Mouse (Mus musculus) large intestine, adult 2 months (tissue): Measurements from ENCODE around the gene Exoc6b. TPM values are rescaled to one million over a fixed set of nuclear protein-coding genes. Genes with fewer than 3 reads are reported as not detected.

Source experiments
- DNase-seq: peaks from one replicate; pipeline ENCODE4 v3.0.0-alpha.2; 2012; ENCODE audit warnings: low read depth, low spot score
- WGBS: fragments of 180-500 bp; shearing (Covaris S2); methylation state at CpG from one replicate; pipeline ENCODE4 v1.1.7; 2018; 5-methylcytosine and 5-hydroxymethylcytosine counted together
- polyA plus RNA-seq: library from polyadenylated mRNA; depleted of rRNA; stranded (reverse); fragments of >200 nt; gene quantifications from 2 replicates; pipeline ENCODE4 v1.2.3, GENCODE M21; 2012

Gene Exoc6b
- polyA plus RNA-seq, 1 experiment, result 6.9 TPM

GRCm38 (mm10) chr6:85010397-85010796 lies 58.9 kb downstream of the Exoc6b start:
- 87% methylated on average over 2 of the region's 2 CpGs for WGBS
- no peak for DNase-seq

GRCm38 (mm10) chr6:84995418-84995817 lies 73.9 kb downstream of the Exoc6b start:
- DNase-seq, result no peak

GRCm38 (mm10) chr6:84976563-84976971 lies 92.7 kb downstream of the Exoc6b start:
- no peak for DNase-seq

DNA sequence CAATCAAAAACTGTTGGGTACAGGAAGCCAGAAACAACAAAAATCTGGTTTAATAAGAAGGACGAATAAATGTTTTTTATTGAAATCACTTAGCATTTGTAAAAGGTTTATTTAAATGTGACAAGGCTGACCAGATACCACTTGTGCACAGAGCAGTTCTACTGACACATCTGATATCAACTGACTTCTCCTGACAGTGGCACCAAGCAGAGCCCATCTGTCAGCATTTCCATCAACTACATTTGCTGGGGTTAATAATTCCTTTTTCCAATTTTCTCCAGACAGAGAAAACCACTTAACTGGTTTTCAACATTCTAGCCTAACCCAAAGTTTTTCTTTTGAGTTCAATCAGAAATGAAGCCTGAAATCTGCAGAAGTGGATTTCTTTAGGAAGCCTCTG lies 100.8 kb downstream of the Exoc6b start:
- DNase-seq, result no peak
- 82% methylated on average over 1 of the region's 1 CpGs for WGBS

More at GRCm38 (mm10) chr6:84976563-84976971, 92.7 kb downstream of the Exoc6b start:
- 53% methylated on average over 3 of the region's 3 CpGs for WGBS

DNA sequence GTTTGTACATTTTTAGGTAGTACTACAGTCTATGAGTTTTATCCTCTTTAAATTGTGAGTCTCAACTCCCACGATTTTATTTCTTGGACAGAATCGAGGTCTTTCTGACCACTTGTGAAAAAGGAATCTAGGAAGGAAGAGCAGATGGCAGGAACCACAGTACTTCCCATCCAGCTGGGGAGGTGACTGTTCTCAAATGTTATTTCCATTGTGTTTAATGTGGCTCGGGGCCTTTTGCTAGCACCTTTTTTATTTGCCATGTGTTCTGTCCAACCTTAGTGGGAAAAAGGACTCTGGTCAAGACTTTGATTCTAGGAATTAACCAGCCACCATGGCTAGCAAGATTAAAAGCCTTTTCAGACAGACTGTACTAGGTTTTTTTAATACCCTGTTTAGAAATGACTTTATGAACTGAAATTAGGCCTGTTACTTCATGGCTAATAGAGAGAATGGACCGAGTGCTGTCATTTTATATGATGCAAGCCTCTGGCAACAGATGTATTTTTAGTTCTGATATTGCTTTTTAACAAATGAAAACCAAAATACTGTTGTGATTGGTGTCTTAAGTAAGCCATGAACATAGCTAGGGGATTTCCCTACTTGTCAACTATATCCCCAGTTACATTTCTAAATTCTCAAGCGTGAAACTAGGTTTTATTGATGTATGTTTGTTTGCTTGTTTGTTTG lies 104.4 kb downstream of the Exoc6b start:
- WGBS, result 74% methylated on average over 5 of the region's 5 CpGs
- DNase-seq, result no peak

DNA sequence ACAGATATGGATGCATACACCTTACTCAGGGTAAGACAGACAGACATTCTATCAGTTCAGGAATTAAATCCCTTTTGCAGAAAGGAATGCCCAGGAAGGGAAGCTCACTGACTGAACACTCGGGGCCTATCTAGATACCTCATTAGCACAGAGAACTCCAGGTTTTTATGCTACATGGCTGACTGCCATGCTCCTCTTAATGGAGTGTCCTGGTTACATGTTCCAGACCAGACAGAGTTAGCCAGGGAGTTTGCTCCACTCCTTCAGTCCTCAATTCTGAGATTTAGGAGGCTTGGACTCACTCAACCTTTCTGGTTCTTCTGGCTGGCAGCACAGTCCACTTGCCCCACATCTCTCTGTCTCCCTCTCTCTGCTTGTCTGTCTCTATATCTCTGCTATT lies 106.3 kb downstream of the Exoc6b start:
- WGBS, result 89% methylated on average over 1 of the region's 1 CpGs

DNA sequence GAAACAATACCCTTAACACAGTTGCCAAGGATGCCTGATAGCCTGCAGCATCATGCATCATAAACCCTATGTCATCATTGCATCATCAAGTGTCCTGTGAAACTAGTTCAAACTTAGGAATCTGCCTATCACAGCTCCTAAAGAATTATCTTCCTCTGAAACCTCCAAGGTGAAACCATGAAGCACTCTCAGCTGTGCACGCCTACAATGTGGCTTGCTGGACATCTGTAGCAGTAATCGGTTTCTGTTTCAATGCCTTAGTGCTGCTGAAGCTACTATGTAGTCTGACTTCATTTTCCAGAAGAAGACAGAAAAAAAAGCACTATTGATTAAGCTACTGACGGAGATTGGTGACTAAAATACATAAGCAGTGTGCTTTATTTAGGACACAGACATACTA lies 107.5 kb downstream of the Exoc6b start:
- 94% methylated on average over 3 of the region's 3 CpGs for WGBS
- no peak for DNase-seq

More for the DNA sequence above, 106.3 kb downstream of the Exoc6b start:
- DNase-seq, result no peak

DNA sequence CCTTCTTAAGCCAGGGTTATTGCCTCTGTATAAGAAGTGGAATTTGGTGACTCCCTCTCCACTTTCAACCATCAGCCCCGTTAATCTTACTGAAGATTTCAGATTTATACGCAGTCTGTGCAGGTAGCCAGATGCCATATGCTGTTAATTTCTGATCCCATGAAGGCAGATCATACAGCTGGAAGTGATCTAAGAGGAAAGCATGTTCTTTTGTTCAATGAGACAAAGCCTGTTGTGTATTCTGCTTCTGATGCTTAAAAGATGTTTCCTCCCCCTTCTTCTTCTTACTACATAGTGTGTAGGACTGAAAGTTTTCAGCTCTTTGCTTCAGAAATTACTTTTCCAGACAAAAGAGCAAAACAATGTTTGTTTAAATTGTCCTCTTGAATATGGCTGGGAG lies 109.8 kb downstream of the Exoc6b start:
- 79% methylated on average over 2 of the region's 2 CpGs for WGBS
- no peak for DNase-seq

- WGBS, result 51% methylated on average over 1 of the region's 1 CpGs
- no peak for DNase-seq
These were observed 117.7 kb downstream of the Exoc6b start for GRCm38 (mm10) chr6:84951621-84952020.

DNA sequence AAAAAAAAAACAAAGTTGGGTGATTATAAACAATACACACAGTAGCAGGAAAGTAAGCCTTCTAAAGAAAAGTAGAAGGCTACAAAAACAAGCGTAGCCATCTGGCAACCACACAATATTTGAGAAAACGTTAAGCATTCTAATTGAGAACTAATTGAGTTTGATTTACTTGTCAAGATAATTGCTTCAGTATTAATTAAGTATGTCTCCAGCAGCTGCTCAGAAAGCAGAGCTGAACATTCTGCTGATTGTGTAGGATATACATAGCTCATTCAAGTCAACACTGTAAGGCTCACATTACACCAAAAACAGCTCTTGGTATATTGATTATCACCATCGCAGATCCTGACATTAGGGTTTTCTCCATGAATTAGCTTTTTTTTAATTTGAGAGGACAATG lies 122.7 kb downstream of the Exoc6b start:
- WGBS, result 86% methylated on average over 3 of the region's 3 CpGs
- no peak for DNase-seq

- WGBS, result 82% methylated on average over 2 of the region's 2 CpGs
These were observed 123.2 kb downstream of the Exoc6b start for GRCm38 (mm10) chr6:84946106-84946505.

DNA sequence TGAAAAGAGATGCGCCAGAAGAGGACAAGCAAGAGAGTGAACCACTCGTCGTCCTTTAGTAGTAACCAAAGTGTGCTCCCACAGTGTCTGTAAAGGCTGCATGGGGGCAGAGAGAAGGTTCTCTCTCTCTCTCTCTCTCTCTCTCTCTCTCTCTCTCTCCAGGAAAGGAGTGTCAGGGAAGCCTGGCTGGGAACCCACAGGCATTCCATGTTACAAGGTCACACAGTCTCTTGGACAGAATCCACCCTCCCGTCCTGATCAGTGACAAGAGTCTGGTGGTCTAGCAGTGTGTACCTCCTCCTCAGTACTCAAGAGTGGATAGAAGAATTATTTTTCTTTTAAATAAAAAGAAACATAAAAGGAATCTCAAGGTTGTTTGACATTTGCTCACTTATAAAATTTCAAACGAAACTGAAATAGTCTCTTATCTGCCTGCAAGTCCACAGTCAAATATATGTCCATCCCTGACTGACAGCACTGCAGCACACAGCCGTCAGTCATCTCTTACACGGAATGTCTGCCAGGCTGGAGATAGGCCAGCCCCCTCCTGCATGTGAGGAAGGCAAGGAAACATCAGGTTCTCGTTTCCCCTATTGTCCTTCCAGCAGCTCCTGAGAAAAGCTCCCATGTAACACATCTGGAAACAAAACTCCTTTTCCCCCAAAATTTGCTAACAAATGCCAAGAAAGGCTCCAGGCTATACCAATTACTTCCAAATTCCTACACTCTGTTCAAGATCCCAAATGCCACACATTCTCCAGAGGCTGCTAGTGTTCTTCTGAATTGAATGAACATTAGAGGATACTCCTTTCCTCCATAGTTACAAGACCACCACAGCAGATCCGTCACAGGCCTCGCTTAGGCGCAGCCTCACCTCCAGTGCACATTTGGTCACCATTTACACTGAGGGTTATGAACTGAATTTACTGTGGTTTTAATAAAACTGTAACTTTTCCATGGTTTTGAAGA lies 136.1 kb downstream of the Exoc6b start:
- WGBS, result 77% methylated on average over 11 of the region's 11 CpGs
- no peak for DNase-seq

More at GRCm38 (mm10) chr6:84946106-84946505, 123.2 kb downstream of the Exoc6b start:
- DNase-seq, result no peak

DNA sequence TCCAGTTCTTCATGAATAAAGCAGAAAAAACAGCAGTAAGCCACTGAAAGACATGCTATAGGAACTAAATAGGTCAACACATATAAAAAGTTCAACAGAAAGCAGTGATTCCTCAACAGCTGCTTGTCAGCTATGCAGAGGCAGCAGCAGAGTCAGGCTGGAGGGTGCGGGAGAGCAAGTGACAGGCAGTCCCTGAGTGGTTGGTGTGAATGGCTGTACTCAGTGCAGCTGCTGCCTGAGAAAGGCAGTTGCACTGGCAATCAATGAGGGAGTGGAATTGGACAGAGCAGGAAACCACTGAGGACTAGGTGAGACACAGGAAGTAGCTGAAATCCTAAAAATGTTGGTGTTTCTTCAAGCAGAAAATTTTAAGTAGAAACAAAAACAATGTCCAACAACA lies 138.3 kb downstream of the Exoc6b start:
- 61% methylated on average over 1 of the region's 1 CpGs for WGBS
- DNase-seq, result no peak

DNA sequence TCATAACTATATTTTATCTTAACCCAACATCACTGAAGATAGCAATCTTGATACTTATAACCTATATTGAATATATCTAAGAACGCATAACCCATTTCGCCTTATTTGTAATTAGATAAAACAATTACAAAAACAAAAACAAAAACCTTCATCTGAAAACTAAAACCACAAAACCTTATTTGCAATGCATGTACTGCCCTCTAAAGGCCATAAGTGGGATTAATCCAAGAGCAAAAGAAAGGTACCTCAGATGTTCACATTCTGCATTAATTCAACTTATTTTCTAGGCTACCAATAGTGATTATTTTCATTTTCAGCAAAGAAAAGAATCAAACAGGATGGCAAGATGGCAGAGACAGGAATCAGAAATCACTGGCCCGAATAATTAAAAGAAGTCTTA lies 143.2 kb downstream of the Exoc6b start:
- 72% methylated on average over 3 of the region's 3 CpGs for WGBS
- no peak for DNase-seq

DNA sequence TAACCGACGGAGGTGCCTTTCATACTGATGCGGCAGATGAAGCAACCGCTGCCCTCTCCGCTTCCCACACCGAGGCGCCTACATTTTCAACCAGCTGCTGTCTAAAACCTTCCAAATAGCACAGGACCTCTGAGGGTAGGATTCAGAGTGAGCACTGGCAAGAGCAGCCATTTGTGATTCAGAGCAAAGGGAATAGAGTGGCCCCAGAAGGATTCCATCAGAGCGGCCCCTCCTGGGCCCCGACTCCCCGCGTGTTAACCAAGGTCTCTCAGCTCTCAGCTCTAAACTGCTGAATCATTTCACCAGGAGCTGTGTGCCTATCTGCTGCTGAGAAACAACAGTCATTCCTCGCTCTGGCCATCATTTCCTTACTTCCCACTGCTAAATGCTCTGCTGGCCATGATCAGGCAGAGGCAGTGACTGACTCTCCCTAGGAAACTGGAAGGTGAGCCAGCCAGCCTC lies 145.5 kb downstream of the Exoc6b start:
- DNase-seq, result no peak
- 74% methylated on average over 12 of the region's 12 CpGs for WGBS

- WGBS, result 23% methylated on average over 2 of the region's 2 CpGs
- DNase-seq, result no peak
These were observed 153.0 kb downstream of the Exoc6b start for GRCm38 (mm10) chr6:84916291-84916690.

GRCm38 (mm10) chr6:84912434-84912833 lies 156.9 kb downstream of the Exoc6b start:
- no peak for DNase-seq
- 8% methylated on average over 2 of the region's 2 CpGs for WGBS

DNA sequence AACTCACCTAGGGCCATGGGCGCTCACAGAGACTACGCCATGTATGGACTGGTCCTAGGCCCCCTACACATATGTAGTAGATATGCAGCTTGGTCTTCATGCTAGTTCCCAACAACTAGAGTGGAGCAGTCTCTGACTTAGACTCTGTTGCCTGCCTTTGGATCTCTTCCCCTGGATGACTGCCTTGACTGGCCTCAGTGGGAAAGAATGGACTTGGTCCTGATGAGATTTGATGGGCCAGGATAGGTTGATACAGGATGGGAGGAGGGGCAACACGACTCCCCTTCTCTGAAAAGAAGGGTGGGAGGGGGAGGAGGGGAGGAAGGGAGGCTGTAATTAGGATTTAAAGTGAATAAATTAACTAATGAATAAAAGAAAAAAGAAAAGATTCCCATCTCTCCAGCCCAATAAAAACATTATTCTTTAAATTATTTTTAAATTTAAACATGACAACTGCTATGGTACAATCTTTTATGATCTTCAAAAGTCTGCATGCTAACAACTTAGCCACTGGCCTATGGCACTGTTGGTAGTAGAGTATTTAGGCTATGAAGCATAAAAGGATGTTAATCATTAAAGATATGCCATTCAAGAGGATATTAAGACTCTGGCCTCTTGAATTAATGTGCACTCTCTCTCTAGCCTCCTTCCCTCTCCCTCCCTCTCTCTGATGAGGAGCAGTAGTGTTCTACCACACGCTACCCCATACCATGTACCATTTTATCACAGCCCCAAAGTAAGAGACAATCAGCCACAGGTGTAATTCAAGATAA lies 170.1 kb downstream of the Exoc6b start:
- DNase-seq, result no peak
- WGBS, result 83% methylated on average over 4 of the region's 4 CpGs

- no peak for DNase-seq
These were observed 175.6 kb downstream of the Exoc6b start for GRCm38 (mm10) chr6:84893773-84894095.
